Mouse (Mus musculus): ENCODE data around the gene Oaz3. TPM values are rescaled to one million over a fixed set of nuclear protein-coding genes. Genes with fewer than 3 reads are reported as not detected.

Oaz3 gene
- polyA plus RNA-seq, 1 experiment = 0.31 TPM

- DNase-seq (ENCODE audit: low read depth, low spot score) = no peak
- WGBS = 58% methylated on average over 11 of the region's 11 CpGs
Measured at GRCm38 (mm10) chr3:94463926-94464578, 20.3 kb upstream of the Oaz3 start.

GRCm38 (mm10) chr3:94459834-94460233 lies 16.1 kb upstream of the Oaz3 start:
- 87% methylated on average over 2 of the region's 2 CpGs for WGBS
- no peak for DNase-seq (ENCODE audit: low read depth, low spot score)

GRCm38 (mm10) chr3:94457055-94457454 lies 13.3 kb upstream of the Oaz3 start:
- WGBS = 89% methylated on average over 3 of the region's 3 CpGs

GRCm38 (mm10) chr3:94456529-94457000 lies 12.8 kb upstream of the Oaz3 start:
- 2% methylated on average over 12 of the region's 12 CpGs for WGBS
- DNase-seq (ENCODE audit: low read depth, low spot score) = peak; percentile 97

More at GRCm38 (mm10) chr3:94457055-94457454, 13.3 kb upstream of the Oaz3 start:
- DNase-seq (ENCODE audit: low read depth, low spot score) = no peak

GRCm38 (mm10) chr3:94449377-94449776 lies 5.7 kb upstream of the Oaz3 start:
- WGBS = 24% methylated on average over 2 of the region's 2 CpGs
- no peak for DNase-seq (ENCODE audit: low read depth, low spot score)

- peak; percentile 69 for DNase-seq (ENCODE audit: low read depth, low spot score)
- under 1% methylated on average over 39 of the region's 39 CpGs for whole genome bisulfite sequencing
Measured at GRCm38 (mm10) chr3:94442951-94443596, 641 bp downstream of the Oaz3 start, which contains the start of gene Mrpl9. TSS of gene Mrpl9 (plus strand) at chr3:94443318.

- no peak for DNase-seq (ENCODE audit: low read depth, low spot score)
- 38% methylated on average over 3 of the region's 3 CpGs for WGBS
Measured at GRCm38 (mm10) chr3:94441182-94441581, 2.5 kb downstream of the Oaz3 start.

- 79% methylated on average over 9 of the region's 9 CpGs for WGBS
Measured at GRCm38 (mm10) chr3:94436420-94436819, 7.3 kb downstream of the Oaz3 start.

GRCm38 (mm10) chr3:94434305-94434704 lies 9.4 kb downstream of the Oaz3 start:
- DNase-seq (ENCODE audit: low read depth, low spot score) = no peak
- WGBS = 43% methylated on average over 2 of the region's 2 CpGs

More at GRCm38 (mm10) chr3:94436420-94436819, 7.3 kb downstream of the Oaz3 start:
- no peak for DNase-seq (ENCODE audit: low read depth, low spot score)

- DNase-seq (ENCODE audit: low read depth, low spot score) = no peak
- WGBS = 43% methylated on average over 2 of the region's 2 CpGs
Measured at GRCm38 (mm10) chr3:94430980-94431379, 12.7 kb downstream of the Oaz3 start.

GRCm38 (mm10) chr3:94413031-94413679 lies 30.6 kb downstream of the Oaz3 start, which contains the start of gene Tdrkh:
TSS of gene Tdrkh (plus strand) at chr3:94413273.
- 10% methylated on average over 52 of the region's 52 CpGs for WGBS
- DNase-seq (ENCODE audit: low read depth, low spot score) = peak; percentile 82

- 4% methylated on average over 25 of the region's 25 CpGs for WGBS
- no peak for DNase-seq (ENCODE audit: low read depth, low spot score)
Measured at GRCm38 (mm10) chr3:94412530-94412929, 31.2 kb downstream of the Oaz3 start.

GRCm38 (mm10) chr3:94405561-94405960 lies 38.2 kb downstream of the Oaz3 start:
- 49% methylated on average over 4 of the region's 4 CpGs for WGBS
- no peak for DNase-seq (ENCODE audit: low read depth, low spot score)

GRCm38 (mm10) chr3:94404366-94405054 lies 39.2 kb downstream of the Oaz3 start:
- WGBS = 29% methylated on average over 7 of the region's 7 CpGs
- no peak for DNase-seq (ENCODE audit: low read depth, low spot score)

- 68% methylated on average over 8 of the region's 8 CpGs for WGBS
- no peak for DNase-seq (ENCODE audit: low read depth, low spot score)
Measured at GRCm38 (mm10) chr3:94402451-94402850, 41.3 kb downstream of the Oaz3 start.

GRCm38 (mm10) chr3:94399663-94400310 lies 43.9 kb downstream of the Oaz3 start:
- DNase-seq (ENCODE audit: low read depth, low spot score) = no peak
- 47% methylated on average over 5 of the region's 5 CpGs for WGBS

- 6% methylated on average over 20 of the region's 20 CpGs for WGBS
- DNase-seq (ENCODE audit: low read depth, low spot score) = no peak
Measured at GRCm38 (mm10) chr3:94398943-94399481, 44.7 kb downstream of the Oaz3 start.

GRCm38 (mm10) chr3:94398217-94398616 lies 45.5 kb downstream of the Oaz3 start, which contains the start of gene Lingo4:
TSS of gene Lingo4 (plus strand) at chr3:94398517.
- DNase-seq (ENCODE audit: low read depth, low spot score) = no peak

GRCm38 (mm10) chr3:94396851-94397250 lies 46.9 kb downstream of the Oaz3 start:
- 80% methylated on average over 4 of the region's 4 CpGs for WGBS
- DNase-seq (ENCODE audit: low read depth, low spot score) = no peak

More at GRCm38 (mm10) chr3:94398217-94398616, 45.5 kb downstream of the Oaz3 start, which contains the start of gene Lingo4:
- 72% methylated on average over 6 of the region's 6 CpGs for WGBS
